Comparison of ENCODE assay signal across 20 mouse cellular contexts in the genomic region with DNA sequence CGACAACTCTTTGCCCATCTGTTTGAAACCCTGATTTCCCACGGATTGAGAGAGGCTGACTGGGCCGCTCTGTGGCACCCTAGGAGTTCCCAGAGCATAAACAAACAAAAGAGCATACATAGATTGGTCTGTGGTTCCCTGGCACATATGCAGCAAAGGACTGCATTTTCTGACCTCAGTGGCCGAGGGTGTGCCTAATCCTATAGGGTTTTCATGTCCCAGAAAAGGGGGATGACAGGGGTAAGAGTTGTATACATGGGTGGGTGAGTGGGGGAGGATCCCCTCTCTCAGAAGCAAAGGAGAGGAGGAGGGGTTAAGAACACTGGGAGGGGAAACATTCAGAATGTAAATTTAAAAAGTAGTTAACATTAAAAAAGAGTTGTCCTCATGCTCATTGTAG.
DNase-seq lines count a peak whose midpoint lies in the region; ATAC-seq and TF ChIP-seq lines count a peak whose summit lies in the region.
"Had no signal": no experiment of that assay in that cellular context is flagged by ENCODE, and none has a peak within 500 bp of the region (broad histone marks: within the 10 kb centered on the region; RNA-seq: fewer than 3 reads in every experiment).

No protein-coding gene starts in this region.

- TF ChIP-seq CTCF in brain, embryonic 14.5 days (IDR thresholded peaks at IDR 0.05; ENCODE audit: borderline replicate concordance, extremely low read depth, insufficient read depth, insufficient read length) = no peak

- ATAC-seq in hindbrain, embryonic 12.5 days (ENCODE audit: low FRiP score) = peak; percentile 85
- ATAC-seq in midbrain, embryonic 13.5 days = peak; percentile 56; the same call in 1 of the 2 replicates
- no peak for ATAC-seq in midbrain, embryonic 14.5 days (ENCODE audit: low FRiP score, low TSS enrichment)
- ATAC-seq: forebrain, embryonic 14.5 days had no signal

- H3K4me3 ChIP-seq in hindbrain, embryonic 12.5 days = no peak overlapping the region
- no peak overlapping the region for H3K4me3 ChIP-seq in hindbrain, embryonic 10.5 days
- H3K4me3 ChIP-seq in midbrain, embryonic 13.5 days (replicated peaks) = no peak overlapping the region
- no peak overlapping the region for H3K4me3 ChIP-seq in midbrain, embryonic 14.5 days (replicated peaks; ENCODE audit: low read depth, low read length)
- H3K4me3 ChIP-seq in forebrain, embryonic 10.5 days = no peak overlapping the region
- H3K4me3 ChIP-seq: embryonic facial prominence, embryonic 10.5 days; gastrocnemius, adult 2 months; heart, embryonic 12.5 days; hindbrain, embryonic 15.5 days had no signal

- H3K4me1 ChIP-seq in hindbrain, embryonic 12.5 days = no peaks in the 10 kb centered on the region
- no peaks in the 10 kb centered on the region for H3K4me1 ChIP-seq in hindbrain, embryonic 10.5 days (replicated peaks)
- H3K4me1 ChIP-seq in midbrain, embryonic 13.5 days (replicated peaks) = no peaks in the 10 kb centered on the region
- no peaks in the 10 kb centered on the region for H3K4me1 ChIP-seq in midbrain, embryonic 14.5 days (ENCODE audit: control insufficient read depth, insufficient read depth, low read length)
- no peaks in the 10 kb centered on the region for H3K4me1 ChIP-seq in forebrain, embryonic 10.5 days
- H3K4me1 ChIP-seq: embryonic facial prominence, embryonic 10.5 days; heart, embryonic 12.5 days; hindbrain, embryonic 15.5 days had no signal

- no peak overlapping the region for H3K9ac ChIP-seq in hindbrain, embryonic 12.5 days
- H3K9ac ChIP-seq in midbrain, embryonic 13.5 days (replicated peaks) = no peak overlapping the region
- H3K9ac ChIP-seq in midbrain, embryonic 14.5 days (replicated peaks; ENCODE audit: low read length) = no peak overlapping the region
- H3K9ac ChIP-seq: heart, embryonic 12.5 days; hindbrain, embryonic 15.5 days had no signal

- no peaks in the 10 kb centered on the region for H3K9me3 ChIP-seq in hindbrain, embryonic 12.5 days (replicated peaks)
- H3K9me3 ChIP-seq in hindbrain, embryonic 10.5 days = no peaks in the 10 kb centered on the region
- H3K9me3 ChIP-seq in midbrain, embryonic 13.5 days = no peaks in the 10 kb centered on the region
- H3K9me3 ChIP-seq in midbrain, embryonic 14.5 days (ENCODE audit: control insufficient read depth, low read length) = no peaks in the 10 kb centered on the region
- no peaks in the 10 kb centered on the region for H3K9me3 ChIP-seq in forebrain, embryonic 10.5 days
- H3K9me3 ChIP-seq: embryonic facial prominence, embryonic 10.5 days; G1E; heart, embryonic 12.5 days; hindbrain, embryonic 15.5 days had no signal

- 46% methylated on average over 4 of the region's 4 CpGs for WGBS in hindbrain, embryonic 12.5 days
- WGBS in hindbrain, embryonic 10.5 days = 60% methylated on average over 4 of the region's 4 CpGs
- 49% methylated on average over 4 of the region's 4 CpGs for WGBS in midbrain, embryonic 13.5 days
- WGBS in midbrain, embryonic 14.5 days = 38% methylated on average over 4 of the region's 4 CpGs
- 80% methylated on average over 4 of the region's 4 CpGs for WGBS in forebrain, embryonic 10.5 days

- H3K36me3 ChIP-seq in hindbrain, embryonic 12.5 days = no peaks in the 10 kb centered on the region
- no peaks in the 10 kb centered on the region for H3K36me3 ChIP-seq in hindbrain, embryonic 10.5 days
- no peaks in the 10 kb centered on the region for H3K36me3 ChIP-seq in midbrain, embryonic 13.5 days
- no peaks in the 10 kb centered on the region for H3K36me3 ChIP-seq in midbrain, embryonic 14.5 days (ENCODE audit: control insufficient read depth, insufficient read depth, low read length)
- H3K36me3 ChIP-seq in forebrain, embryonic 10.5 days (replicated peaks) = no peaks in the 10 kb centered on the region
- H3K36me3 ChIP-seq: embryonic facial prominence, embryonic 10.5 days; G1E; heart, embryonic 12.5 days; hindbrain, embryonic 15.5 days had no signal

- H3K27ac ChIP-seq in hindbrain, embryonic 12.5 days = no peak overlapping the region
- no peak overlapping the region for H3K27ac ChIP-seq in hindbrain, embryonic 10.5 days
- no peak overlapping the region for H3K27ac ChIP-seq in midbrain, embryonic 13.5 days
- no peak overlapping the region for H3K27ac ChIP-seq in midbrain, embryonic 14.5 days (replicated peaks; ENCODE audit: low read depth, low read length)
- H3K27ac ChIP-seq in forebrain, embryonic 10.5 days = no peak overlapping the region
- H3K27ac ChIP-seq: embryonic facial prominence, embryonic 10.5 days; gastrocnemius, adult 2 months; hindbrain, embryonic 15.5 days had no signal

- H3K4me2 ChIP-seq in hindbrain, embryonic 12.5 days (replicated peaks) = no peak overlapping the region
- no peak overlapping the region for H3K4me2 ChIP-seq in midbrain, embryonic 13.5 days (replicated peaks)
- no peak overlapping the region for H3K4me2 ChIP-seq in midbrain, embryonic 14.5 days (ENCODE audit: low read length)
- H3K4me2 ChIP-seq: heart, embryonic 12.5 days; hindbrain, embryonic 15.5 days had no signal

- no peak for TF ChIP-seq POLR2A in brain, embryonic 14.5 days (IDR thresholded peaks at IDR 0.05; ENCODE audit: borderline replicate concordance, extremely low read depth, insufficient read depth, insufficient read length, poor library complexity, severe bottlenecking)

- no peaks in the 10 kb centered on the region for H3K27me3 ChIP-seq in hindbrain, embryonic 12.5 days
- no peaks in the 10 kb centered on the region for H3K27me3 ChIP-seq in hindbrain, embryonic 10.5 days (ENCODE audit: insufficient read depth, poor library complexity, severe bottlenecking)
- no peaks in the 10 kb centered on the region for H3K27me3 ChIP-seq in midbrain, embryonic 13.5 days
- H3K27me3 ChIP-seq in midbrain, embryonic 14.5 days (ENCODE audit: control insufficient read depth, insufficient read depth, low read length) = no peaks in the 10 kb centered on the region
- no peaks in the 10 kb centered on the region for H3K27me3 ChIP-seq in forebrain, embryonic 10.5 days (ENCODE audit: poor library complexity, severe bottlenecking)
- H3K27me3 ChIP-seq: heart, embryonic 12.5 days; hindbrain, embryonic 15.5 days had no signal

- DNase-seq in hindbrain, embryonic 10.5 days (ENCODE audit: low spot score) = no peak
- DNase-seq in midbrain, embryonic 14.5 days = no peak
- DNase-seq in ES-CJ7 (ENCODE audit: low read depth, low spot score) = peak; percentile 51
- peak; percentile 1 for DNase-seq in brain, embryonic 14.5 days (ENCODE audit: low read depth)
- DNase-seq in forebrain, embryonic 10.5 days (ENCODE audit: extremely low spot score, low spot score) = no peak
- DNase-seq in frontal cortex, postnatal 36 days (ENCODE audit: low spot score in 2 of 2) = no peak
- DNase-seq: adrenal gland, adult 2 months; adrenal gland, postnatal 25 days; cerebellum, adult 2 months; cerebellum, postnatal 10 days; gastrocnemius, adult 2 months; gastrocnemius, postnatal 25 days; kidney, adult 11 months had no signal

Comparison
In these comparisons a context has a peak if more than half of its experiments do, and no peak if none do; other contexts are left out.
1. DNase-seq: peak in ES-CJ7 (single experiment) and brain, embryonic 14.5 days (single experiment); none in hindbrain, embryonic 10.5 days (single experiment), midbrain, embryonic 14.5 days (single experiment), forebrain, embryonic 10.5 days (single experiment) and frontal cortex, postnatal 36 days (0 of 2).